Mouse (Mus musculus): ENCODE data around the gene Zfp618.

The Zfp618 gene

DNA sequence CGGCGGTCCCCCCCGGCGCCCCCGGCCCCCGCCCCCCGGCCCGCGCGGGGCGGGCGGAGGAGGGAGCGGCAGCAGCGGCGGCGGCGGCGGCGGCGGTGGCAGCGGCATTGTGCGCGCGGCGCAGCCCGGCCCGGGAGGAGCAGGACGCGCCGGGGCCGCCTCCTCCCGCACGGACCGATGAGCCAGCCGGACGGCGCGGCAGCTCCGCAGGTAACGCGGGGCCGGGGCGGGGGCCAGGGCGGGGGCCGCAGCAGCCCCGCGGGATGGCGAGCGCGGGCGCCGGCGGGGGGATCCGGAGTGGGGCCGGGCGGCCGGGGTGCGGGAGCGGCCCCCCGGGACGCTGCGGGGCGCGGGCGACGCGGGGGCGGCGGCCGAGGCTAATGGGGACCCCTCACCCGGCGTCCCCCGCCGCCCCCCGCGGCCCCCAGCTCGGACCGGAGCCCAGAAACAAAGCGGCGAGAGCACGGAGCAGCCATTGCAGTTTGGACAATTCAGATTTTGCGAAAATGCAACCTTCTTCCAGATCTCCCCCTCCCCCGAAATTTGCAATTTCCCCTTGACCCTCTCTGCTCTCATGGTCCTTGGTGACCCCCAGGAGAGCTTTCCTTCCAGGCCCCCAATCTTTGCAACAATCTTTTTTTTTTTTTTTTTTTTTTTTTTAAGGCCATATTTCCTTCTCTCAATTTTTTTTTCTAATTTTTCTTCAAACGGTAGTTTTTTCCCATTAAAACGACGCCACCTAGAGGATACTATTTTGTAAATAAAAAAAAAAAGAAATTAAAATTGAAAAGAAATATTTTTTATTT, at the start of gene Zfp618:
TSS of gene Zfp618 (plus strand) at position 77 of the 806 bp plus-strand sequence.
- no peak for DNase-seq (ENCODE audit: low spot score in 2 of 2)

DNA sequence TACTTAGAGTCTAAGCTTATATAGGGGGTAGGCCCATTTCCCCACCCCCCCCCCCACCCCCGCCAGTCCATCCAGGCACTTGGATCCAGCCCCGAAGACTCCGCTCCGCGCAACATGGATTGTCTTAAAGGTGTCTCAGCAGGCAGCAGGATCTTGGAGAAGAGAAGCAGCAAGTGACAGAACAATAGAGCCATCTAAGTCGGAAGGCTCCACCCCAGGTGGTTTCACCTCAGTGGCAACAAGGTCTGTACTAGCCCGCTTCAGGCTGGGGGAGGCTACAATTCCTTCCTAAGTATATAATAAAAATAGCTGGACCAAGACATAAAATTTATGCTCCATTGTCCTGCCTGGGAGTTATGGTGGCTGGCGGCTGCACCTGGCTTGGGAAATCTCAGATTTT, 48.3 kb upstream of the Zfp618 start:
- DNase-seq (ENCODE audit: low spot score in 2 of 2) = no peak

DNA sequence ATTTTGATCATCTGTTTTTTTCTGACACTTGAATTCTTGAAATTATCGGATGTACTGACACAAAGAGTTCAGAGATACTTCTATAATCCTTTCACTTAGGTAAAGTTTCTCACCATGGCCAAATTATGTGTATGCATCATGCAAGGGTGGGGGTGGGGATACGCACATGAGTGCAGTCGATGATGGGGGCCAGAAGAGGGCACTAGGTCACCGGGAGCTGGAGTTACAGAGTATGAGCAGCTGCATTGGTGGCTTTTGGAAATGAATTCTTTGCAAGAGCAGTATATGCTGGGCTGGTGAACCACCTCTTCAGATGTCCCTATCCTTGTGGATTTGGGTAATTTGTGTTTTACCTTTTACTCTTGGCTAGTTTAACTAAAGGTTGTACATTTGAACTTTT, 31.6 kb upstream of the Zfp618 start:
- DNase-seq (ENCODE audit: low spot score in 2 of 2) = no peak

DNA sequence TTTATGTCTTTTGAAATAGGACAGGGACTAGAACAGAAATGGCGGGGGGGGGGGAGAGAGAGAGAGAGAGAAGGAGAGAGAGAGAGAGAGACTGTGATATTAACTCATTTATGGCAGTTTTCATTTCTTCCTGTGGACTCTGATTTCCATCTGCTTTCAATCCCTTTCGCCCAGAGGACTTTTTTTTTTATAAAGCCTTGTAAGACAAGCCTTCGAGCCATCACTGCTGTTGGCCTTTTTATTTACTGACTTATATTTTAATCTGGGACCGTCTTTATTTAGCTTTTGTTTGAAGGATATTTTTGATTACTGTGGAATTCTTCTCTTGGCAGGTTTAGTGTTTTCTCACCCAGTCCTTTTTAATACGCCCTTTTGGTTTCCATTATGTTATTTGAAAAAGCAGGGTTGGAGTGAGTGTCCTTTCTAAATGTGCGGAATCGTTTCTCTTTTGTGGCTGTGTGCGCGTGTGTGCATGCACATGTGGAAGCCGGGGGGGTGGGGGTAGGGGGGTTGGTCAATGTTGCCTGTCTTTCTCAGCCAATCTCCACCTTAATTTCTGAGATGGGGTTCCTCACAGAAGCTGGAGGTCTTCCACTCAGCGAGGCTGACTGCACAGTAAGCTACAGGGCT, 29.7 kb upstream of the Zfp618 start:
- no peak for DNase-seq (ENCODE audit: low spot score in 2 of 2)

DNA sequence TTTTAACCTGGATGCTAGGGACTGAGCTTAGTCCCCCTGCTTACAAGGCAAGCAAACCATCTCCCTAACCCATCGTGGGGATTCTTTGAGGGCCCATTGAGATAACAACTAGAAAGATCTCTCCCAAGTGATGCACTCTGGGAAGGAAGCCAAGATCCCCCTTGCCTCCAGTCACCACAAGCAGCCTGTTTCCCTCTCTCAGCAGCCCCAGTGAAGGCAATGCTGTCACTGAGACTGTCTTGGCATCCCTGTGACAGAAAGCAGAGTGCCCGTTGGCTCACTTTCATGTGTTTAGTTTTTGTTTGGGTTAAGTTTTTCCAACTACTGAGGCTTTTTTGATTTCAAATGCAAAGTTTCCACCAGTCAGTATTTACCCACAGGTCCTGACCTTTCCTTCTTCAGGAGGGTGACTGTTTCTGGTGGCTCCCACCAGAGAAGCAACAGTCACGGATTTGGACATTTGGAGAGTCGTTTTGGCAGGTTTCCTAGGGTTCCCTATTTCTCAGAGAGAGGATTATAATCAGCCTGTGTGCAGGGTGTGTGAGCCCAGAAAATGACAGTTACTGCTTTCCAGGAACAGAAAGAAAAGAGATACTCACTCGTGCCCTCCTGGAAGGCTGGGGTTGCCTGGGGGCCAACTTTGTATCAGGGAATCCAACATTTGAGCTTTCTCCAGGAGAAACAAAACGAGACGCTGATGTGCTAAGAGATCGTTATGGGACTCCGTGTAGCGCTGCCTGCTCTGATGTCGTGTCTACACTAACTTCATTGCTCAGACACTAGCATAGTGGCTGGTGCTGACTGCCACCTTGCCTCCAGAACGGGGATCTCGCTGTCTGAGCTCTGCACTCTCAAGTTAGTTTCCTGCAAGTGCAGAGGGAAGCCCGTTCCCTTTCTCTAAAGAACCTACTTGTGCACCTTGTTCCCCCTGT, 23.1 kb upstream of the Zfp618 start:
- no peak for DNase-seq (ENCODE audit: low spot score in 2 of 2)

DNA sequence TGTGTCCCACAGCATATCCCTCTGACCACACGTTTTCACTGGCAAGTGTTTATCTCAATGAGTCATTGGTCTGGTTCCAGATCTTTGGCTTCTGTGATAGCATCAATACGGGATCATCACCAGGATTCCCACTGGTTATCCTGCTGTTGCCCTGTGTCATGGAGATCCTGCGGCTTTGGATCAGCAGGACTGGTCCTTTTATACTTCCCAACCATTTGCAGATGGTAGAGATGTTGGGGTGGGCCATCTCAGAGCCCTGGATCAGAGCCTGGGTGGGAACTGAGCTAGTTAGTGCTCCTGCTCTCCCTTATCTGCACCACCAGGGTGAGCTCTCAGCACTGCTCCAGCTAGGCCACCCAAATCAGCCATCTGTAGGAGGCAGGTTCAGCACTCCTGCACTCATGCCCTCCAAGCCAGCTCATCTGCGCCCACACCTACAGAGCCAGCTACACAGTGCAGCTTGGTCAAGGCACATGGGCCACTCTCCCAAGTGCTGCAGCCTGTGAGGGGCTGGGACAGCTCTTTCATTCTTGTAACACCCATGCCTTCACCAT, 21.0 kb upstream of the Zfp618 start:
- no peak for DNase-seq (ENCODE audit: low spot score in 2 of 2)

DNA sequence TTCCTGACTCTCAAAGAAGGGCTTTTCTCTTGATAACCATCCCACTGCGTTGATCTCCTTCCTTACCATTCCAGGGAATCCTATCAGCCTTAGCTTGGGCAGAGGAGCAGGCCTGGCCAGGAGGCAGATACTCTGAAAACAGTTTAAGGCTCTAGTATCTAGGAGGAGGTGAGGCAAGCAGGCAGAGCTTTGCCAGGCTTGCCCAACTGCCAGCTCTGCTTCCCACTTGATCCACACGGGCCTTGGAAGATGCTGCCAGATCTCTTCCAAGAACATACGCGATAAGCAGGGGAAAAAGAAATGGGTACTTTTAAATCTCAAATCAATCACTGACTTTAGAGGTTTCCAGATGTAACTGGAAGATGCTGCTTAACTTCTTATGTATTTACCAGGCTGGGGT, 1.6 kb upstream of the Zfp618 start:
- no peak for DNase-seq (ENCODE audit: low spot score in 2 of 2)

DNA sequence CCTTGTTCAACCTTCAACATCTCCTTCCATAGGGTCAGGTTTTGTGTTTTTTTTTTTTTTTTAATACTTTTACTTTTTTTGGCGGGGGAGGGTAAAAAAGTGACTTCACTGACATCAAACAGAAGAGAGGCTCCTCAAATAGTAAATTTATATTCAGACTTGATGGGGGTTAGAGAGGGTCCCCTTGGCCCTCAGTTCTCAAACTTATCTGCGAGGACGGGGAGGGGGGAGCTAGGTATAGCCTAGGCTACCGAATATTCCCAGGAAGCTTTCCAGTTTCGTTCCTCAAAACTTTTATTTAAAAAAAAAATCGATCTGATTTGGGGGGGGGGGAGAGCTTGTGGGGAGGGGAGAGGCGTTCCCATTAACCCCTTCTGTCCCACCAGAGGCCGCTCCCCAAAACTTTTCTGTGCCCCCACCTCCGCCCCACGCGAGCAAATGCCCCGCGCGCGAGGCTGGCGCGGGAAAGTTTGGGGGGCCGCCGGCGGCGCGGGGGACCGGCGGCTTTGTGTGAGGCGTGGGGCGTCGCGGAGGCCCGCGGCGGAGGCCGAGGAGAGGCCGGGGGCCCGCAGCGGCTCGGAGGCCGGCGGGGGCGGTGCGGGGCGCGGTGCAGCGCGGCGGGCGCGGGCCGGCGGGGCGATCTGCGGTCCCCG, 403 bp upstream of the Zfp618 start:
- no peak for DNase-seq (ENCODE audit: low spot score in 2 of 2)

DNA sequence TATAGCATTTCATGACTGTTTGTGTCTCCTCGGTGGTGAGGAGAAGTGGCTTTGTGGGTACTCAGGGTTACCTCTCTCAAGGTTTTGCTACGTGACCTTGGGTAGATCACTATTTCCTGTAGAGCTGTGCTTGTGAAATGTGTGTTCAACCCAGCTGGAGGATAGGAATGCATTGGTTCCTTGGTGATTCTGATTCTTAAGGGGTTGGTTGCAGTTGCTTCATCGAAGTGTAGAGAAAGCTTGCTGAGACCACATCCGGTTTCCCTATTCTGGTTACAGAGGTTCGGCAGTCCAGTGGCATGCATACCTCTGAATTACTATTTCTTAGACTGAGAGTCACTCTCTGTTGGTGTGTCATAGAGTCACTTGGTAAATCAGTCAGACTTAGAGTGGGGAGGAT, 4.2 kb downstream of the Zfp618 start:
- DNase-seq (ENCODE audit: low spot score in 2 of 2) = no peak

DNA sequence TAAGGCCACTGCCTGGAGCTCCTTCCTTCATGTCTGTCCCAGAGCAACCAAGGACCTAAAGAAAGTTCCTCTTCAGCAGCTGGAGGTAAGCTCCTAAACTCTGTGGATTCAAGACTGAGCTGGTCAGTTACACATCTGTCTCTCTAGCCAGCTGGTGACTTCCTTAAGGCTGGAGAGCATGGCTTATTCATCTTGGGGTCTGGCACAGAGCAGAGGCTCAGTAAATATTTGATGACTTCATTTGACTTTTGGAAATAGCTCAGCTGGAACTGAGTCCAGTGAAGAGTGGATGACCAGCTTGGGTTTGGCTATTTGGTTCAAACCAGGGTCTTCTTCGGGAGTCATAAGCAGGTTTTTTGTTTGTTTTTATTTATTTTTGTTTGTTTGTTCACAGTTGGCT, 6.6 kb downstream of the Zfp618 start:
- no peak for DNase-seq (ENCODE audit: low spot score in 2 of 2)

DNA sequence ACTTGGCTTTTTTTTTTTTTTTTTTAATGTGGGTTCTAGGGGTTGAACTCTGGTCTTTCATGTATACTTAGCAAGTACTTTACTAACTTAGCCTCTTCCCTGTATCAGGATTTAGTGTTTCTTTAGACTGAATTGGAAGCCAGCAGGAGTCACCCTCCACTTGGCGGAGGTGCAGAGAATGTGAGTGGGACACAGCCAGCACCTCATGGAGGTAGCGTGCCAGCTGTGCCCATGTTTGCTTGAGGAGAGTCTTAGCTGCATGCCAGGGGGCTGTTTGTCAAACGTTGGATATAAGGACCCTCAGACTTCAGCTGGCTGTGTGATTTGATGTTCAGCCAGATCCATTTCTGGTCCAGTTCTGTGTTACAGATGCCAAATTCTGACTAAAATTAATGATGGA, 7.7 kb downstream of the Zfp618 start:
- DNase-seq (ENCODE audit: low spot score in 2 of 2) = no peak

DNA sequence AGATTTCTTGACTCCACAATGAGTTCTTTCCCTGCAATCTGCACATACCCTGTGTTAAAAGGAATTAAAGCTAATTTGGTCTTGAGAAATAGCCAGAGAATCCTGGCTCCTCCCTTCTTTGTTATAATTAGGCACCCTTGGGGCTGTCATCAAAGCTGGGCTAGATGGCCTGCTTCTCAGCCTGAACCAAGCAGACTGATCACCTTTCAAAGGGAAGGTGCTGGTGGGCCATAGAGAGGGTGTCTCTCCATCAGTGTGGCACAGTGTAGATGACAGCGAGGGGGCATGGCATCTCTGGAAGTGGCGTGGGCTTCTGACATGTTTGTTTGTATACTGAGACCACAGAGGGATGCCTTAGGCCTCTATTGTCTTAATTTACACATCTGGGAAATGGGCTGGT, 9.5 kb downstream of the Zfp618 start:
- no peak for DNase-seq (ENCODE audit: low spot score in 2 of 2)

DNA sequence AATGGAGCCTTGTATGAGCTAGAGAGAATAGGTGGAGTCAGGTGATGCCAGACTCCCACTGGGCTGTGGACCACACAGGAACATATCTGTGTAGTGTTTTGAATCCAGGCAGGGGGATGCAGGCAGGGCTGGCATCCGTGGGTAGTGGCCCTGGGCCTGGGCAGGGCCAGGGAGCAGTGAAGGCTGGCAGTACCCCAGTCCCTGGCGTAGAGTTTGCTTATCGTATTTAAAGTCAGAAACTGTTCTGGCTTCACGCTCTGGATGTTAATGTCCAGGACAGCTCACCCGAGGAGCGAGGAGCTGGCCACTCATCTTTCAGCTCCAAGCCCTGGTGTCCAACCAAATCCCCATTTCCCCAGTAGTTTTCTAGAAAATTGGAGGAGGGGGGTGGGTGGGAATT, 10.2 kb downstream of the Zfp618 start:
- DNase-seq (ENCODE audit: low spot score in 2 of 2) = no peak

DNA sequence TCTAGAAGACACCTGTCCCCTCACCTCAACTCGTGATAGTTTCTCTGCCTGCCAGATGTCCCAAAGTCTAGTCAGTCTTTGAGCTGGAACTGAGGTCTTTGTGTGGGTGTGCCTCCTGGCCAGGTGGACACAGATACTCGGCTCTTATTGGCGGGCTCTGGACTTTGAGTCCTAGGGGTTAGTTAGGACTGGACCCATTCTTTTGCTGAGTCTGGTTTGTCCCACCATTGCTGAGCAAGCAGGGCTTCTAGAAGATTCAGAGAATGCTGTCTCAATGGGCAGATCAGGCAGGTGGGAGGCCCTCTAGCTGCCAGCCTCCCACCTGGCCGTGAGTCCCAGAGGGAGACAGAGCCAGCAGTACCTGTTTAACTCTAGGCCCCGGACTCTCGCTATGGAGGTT, 12.1 kb downstream of the Zfp618 start:
- DNase-seq (ENCODE audit: low spot score in 2 of 2) = no peak

DNA sequence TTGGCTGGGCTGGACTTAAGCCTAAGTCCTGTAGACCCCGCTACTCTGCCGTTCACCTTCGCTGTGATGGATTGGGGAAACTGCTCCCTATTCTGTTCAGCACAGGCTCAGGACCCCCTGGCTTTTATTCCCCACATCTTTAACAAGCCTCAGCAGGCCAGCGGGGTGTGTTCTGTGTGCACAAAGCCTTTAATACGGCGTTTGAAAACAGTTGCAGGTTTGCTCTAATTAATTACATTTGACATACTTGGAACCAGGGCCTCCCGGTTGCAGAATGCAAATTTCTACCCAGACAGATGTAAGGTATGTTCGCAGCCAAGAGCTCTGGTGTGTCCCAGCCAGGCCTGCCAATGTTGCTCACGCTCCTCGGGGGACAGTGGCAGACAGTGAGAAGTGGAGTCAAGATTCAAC, 13.1 kb downstream of the Zfp618 start:
- no peak for DNase-seq (ENCODE audit: low spot score in 2 of 2)

DNA sequence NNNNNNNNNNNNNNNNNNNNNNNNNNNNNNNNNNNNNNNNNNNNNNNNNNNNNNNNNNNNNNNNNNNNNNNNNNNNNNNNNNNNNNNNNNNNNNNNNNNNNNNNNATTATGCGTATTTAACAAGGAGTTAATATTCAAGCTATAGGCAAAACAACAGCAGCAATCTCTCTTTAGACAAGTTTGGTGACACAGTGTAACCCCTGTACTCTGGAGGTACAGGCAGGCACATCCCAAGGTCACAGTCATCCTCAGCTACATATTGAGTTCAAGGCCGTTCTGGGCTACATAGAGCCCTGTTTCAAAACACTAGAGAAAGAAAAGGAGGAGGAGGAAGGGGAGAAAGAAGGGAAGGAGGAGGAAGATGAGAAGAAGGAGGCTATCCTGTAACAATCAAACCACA, 16.2 kb downstream of the Zfp618 start:
- no peak for DNase-seq (ENCODE audit: low spot score in 2 of 2)

DNA sequence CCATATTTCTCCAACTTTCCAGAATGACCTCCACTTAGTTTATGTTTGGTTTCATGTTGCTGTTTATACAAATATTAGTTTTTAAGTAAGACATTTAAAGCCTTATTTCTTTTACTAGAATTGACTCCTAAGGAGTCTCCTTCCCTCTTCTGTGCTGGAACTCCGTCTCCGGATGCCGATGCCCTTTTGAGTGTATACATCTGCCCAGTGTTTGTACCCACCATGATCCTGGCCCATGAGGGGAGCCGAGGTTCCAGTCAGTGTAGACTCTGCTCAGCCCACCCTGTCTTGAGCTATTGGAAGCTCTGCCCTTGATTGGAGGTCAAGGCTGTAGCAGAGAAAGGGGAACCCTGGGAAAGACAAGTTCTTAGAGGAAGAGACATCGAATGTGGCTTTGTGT, 18.2 kb downstream of the Zfp618 start:
- no peak for DNase-seq (ENCODE audit: low spot score in 2 of 2)

DNA sequence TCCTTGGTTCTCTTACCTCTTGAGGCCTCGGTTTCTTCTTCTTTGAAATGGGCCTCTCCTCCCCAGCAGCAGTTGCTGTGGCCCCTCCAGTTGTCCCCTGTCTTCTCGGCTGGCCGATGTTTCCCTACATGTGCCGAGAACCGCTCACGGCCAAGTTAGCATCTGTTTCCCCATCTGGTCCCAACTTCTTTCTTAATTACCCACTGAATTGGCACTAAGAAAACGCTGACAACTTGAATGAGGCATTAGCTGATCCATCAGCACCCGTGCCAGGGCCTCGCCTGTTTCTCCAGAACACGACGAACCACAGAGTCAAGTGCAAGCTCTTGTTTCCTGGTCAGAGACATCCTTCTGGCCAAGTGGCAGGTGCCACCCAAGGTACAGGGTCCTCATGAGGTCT, 26.0 kb downstream of the Zfp618 start:
- no peak for DNase-seq (ENCODE audit: low spot score in 2 of 2)

DNA sequence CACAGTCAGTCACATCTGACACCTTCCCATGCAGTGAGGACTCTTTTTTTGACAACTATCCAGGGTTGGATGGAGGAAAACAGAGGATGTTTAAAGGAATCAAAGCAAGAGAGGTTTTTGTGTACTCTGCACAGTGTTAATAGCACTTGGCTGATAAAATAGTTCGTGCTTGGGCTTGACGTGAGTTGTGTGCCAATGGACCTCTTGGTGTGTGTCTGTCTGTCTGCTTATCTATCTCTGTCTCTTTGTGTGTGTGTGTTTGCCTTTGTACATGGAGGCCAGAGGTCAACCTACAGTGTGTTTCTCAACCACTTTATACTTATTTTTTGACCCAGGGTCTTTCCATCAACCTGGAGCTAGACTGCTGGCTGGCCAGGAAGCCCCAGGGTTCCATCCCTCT, 27.8 kb downstream of the Zfp618 start:
- no peak for DNase-seq (ENCODE audit: low spot score in 2 of 2)

DNA sequence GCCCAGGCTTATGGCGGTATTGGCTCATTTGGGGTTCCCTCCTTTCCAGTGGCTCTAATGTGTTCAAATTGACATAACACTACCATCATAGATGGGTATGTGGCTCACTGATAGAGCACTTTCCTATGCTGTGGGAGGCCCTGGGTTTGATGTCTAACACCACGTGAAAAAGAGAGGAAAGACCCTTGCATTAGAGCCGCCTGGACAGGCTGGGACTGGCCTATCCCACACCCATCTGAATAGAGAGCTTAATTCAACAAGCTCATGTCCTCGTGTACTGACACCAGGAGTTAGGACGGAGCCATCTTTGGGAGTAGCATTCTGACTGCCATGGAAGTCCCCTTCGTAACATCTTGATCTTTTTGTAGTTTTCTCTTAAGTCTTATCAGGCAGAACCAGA, 32.2 kb downstream of the Zfp618 start:
- DNase-seq (ENCODE audit: low spot score in 2 of 2) = no peak

DNA sequence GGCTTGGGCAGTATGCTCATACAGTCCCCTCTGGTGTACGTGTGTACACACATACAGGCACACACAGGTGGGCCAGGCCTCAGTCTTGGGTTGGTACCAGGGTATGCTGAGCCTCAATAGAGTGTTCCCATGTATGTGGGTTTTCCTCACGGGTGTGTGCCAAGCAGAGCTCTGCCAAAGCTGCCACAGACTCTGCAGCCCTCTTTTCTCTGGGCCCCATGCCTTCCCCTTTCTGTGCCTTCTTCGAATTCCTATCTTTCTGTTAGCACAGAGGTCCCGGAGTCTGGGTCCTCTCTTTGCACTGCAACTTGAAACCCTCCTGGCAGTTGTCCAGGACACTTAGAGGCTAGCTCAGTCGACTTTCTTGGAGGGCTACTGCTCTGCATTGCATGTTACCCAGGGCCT, 33.1 kb downstream of the Zfp618 start:
- DNase-seq (ENCODE audit: low spot score in 2 of 2) = no peak

DNA sequence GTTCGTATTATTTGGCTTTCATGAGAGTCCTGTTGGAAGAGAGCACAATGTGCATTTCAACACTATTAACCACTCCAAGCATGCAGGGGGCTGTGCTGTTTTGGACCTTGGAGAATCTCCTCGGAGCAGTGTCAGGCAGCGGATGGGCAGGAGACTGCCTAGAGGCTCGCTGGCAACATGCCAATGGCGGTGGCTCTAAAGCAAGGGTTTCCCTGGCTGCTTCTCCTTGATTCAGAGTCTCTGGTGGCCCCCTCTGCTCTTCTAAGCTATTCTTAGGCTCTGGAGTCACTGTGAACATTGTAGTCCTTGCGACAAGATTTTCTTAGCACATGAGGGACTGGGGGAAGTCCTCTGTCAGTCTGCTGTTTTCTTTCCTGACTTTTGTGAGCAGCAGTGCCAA, 33.5 kb downstream of the Zfp618 start:
- no peak for DNase-seq (ENCODE audit: low spot score in 2 of 2)
